Mouse (Mus musculus) heart, embryonic 15.5 days (tissue): ENCODE results near the gene Map3k5. TPM values are rescaled to one million over a fixed set of nuclear protein-coding genes. Genes with fewer than 3 reads are reported as not detected.

ENCODE experiments used
- ATAC-seq: fragments of 200-750 bp; cut with Nextera tagmentation; replicated peaks from 2 replicates; pipeline ENCODE4 v1.8.0; 2017; ENCODE audit warnings: low read depth, moderate TSS enrichment; ENCODE audit not compliant: insufficient number of reproducible peaks, insufficient read depth, low FRiP score
- H3K27ac ChIP-seq: fragments of 300-500 bp; sonication (generic); 2 replicates; pipeline ENCODE4 v1.5.1; 2015; ENCODE audit warnings: mild to moderate bottlenecking, inconsistent platforms
- H3K27me3 ChIP-seq: fragments of 300-500 bp; sonication (generic); 2 replicates; pipeline ENCODE4 v1.6.1; 2015; ENCODE audit warnings: inconsistent platforms
- H3K36me3 ChIP-seq: fragments of 300-500 bp; sonication (generic); 2 replicates; pipeline ENCODE4 v1.6.1; 2015; ENCODE audit warnings: mild to moderate bottlenecking, inconsistent platforms
- H3K4me1 ChIP-seq: fragments of 300-500 bp; sonication (generic); replicated peaks from 2 replicates; pipeline ENCODE4 v1.6.1; 2015; ENCODE audit warnings: inconsistent platforms
- H3K4me2 ChIP-seq: fragments of 300-500 bp; sonication (generic); 2 replicates; pipeline ENCODE4 v1.6.1; 2015; ENCODE audit warnings: inconsistent platforms, mild to moderate bottlenecking, moderate library complexity
- H3K4me3 ChIP-seq: fragments of 300-500 bp; sonication (generic); 2 replicates; pipeline ENCODE4 v1.5.1; 2015; ENCODE audit warnings: mild to moderate bottlenecking, inconsistent platforms
- H3K9ac ChIP-seq: fragments of 300-500 bp; sonication (generic); 2 replicates; pipeline ENCODE4 v1.6.1; 2015; ENCODE audit warnings: mild to moderate bottlenecking, inconsistent platforms
- H3K9me3 ChIP-seq: fragments of 300-500 bp; sonication (generic); replicated peaks from 2 replicates; pipeline ENCODE4 v1.6.1; 2016; ENCODE audit warnings: inconsistent platforms
- WGBS: fragments of 180-500 bp; shearing (Covaris S2); methylation state at CpG from one replicate; pipeline ENCODE4 v1.1.7; 2015; ENCODE audit warnings: mixed read lengths; 5-methylcytosine and 5-hydroxymethylcytosine counted together
- polyA plus RNA-seq: library from polyadenylated mRNA; unstranded; fragments of >200 nt; fragmentation: Nextera tagmentation; extraction: Ambion mirVana; gene quantifications from 2 replicates; pipeline ENCODE4 v1.2.1, GENCODE M21; 2015

The Map3k5 gene
- polyA plus RNA-seq, 1 experiment from 2014 or later, result 2.6 TPM

GRCm38 (mm10) chr10:19994469-19995450, 60.5 kb downstream of the Map3k5 start:
- Histone ChIP-seq H3K36me3 (no peaks in the 10 kb centered on the region), H3K27ac (no peak overlapping the region), H3K9ac (no peak overlapping the region), H3K9me3 (no peaks in the 10 kb centered on the region), H3K4me3 (no peak overlapping the region), H3K4me2 (no peak overlapping the region), H3K4me1 (peaks cover 25% of the 10 kb centered on the region), H3K27me3 (no peaks in the 10 kb centered on the region; the same call in 1 of the 2 replicates)
- ATAC-seq, result 0 out of 2 replicates have a peak, but pooled peaks have one; percentile 14
- 50% methylated on average over 14 of the region's 14 CpGs for WGBS

GRCm38 (mm10) chr10:19996151-19996550, 61.9 kb downstream of the Map3k5 start:
- Histone ChIP-seq H3K9ac (no peak overlapping the region), H3K27me3 (no peaks in the 10 kb centered on the region; the same call in 1 of the 2 replicates), H3K9me3 (no peaks in the 10 kb centered on the region), H3K4me3 (no peak overlapping the region), H3K4me2 (no peak overlapping the region), H3K4me1 (peaks cover 18% of the 10 kb centered on the region), H3K27ac (no peak overlapping the region), H3K36me3 (no peaks in the 10 kb centered on the region)
- no peak for ATAC-seq
- 85% methylated on average over 3 of the region's 3 CpGs for WGBS

GRCm38 (mm10) chr10:19999703-20000407, 65.6 kb downstream of the Map3k5 start:
- Histone ChIP-seq H3K4me2 (no peak overlapping the region), H3K27me3 (no peaks in the 10 kb centered on the region; the same call in 1 of the 2 replicates), H3K9me3 (no peaks in the 10 kb centered on the region), H3K4me1 (peaks cover 16% of the 10 kb centered on the region), H3K9ac (no peak overlapping the region), H3K27ac (no peak overlapping the region), H3K4me3 (no peak overlapping the region), H3K36me3 (no peaks in the 10 kb centered on the region)
- 68% methylated on average over 4 of the region's 4 CpGs for WGBS
- no peak for ATAC-seq

GRCm38 (mm10) chr10:20000408-20000770, 66.1 kb downstream of the Map3k5 start:
- no peak overlapping the region for H3K4me2 ChIP-seq
- H3K9me3 ChIP-seq, result no peaks in the 10 kb centered on the region
- H3K9ac ChIP-seq, result no peak overlapping the region
- no peaks in the 10 kb centered on the region; the same call in 1 of the 2 replicates for H3K27me3 ChIP-seq
- H3K4me3 ChIP-seq, result no peak overlapping the region
- ATAC-seq, result no peak
- H3K4me1 ChIP-seq, result peaks cover 13% of the 10 kb centered on the region
- WGBS, result 76% methylated on average over 8 of the region's 8 CpGs
- H3K36me3 ChIP-seq, result no peaks in the 10 kb centered on the region
- H3K27ac ChIP-seq, result no peak overlapping the region

GRCm38 (mm10) chr10:20001990-20002389, 67.7 kb downstream of the Map3k5 start:
- H3K4me3 ChIP-seq, result no peak overlapping the region
- 35% methylated on average over 5 of the region's 5 CpGs for WGBS
- no peak overlapping the region for H3K4me2 ChIP-seq
- no peaks in the 10 kb centered on the region for H3K9me3 ChIP-seq
- H3K9ac ChIP-seq, result no peak overlapping the region
- no peaks in the 10 kb centered on the region for H3K36me3 ChIP-seq
- peaks cover 17% of the 10 kb centered on the region for H3K4me1 ChIP-seq
- H3K27me3 ChIP-seq, result no peaks in the 10 kb centered on the region; the same call in 1 of the 2 replicates
- no peak overlapping the region for H3K27ac ChIP-seq
- ATAC-seq, result no peak

GRCm38 (mm10) chr10:20003006-20003405, 68.7 kb downstream of the Map3k5 start:
- ATAC-seq, result no peak
- H3K36me3 ChIP-seq, result no peaks in the 10 kb centered on the region
- no peak overlapping the region for H3K4me2 ChIP-seq
- H3K27ac ChIP-seq, result no peak overlapping the region
- 67% methylated on average over 5 of the region's 5 CpGs for WGBS
- no peaks in the 10 kb centered on the region for H3K9me3 ChIP-seq
- H3K4me3 ChIP-seq, result no peak overlapping the region
- H3K27me3 ChIP-seq, result no peaks in the 10 kb centered on the region; the same call in 1 of the 2 replicates
- no peak overlapping the region for H3K9ac ChIP-seq
- peaks cover 17% of the 10 kb centered on the region for H3K4me1 ChIP-seq

GRCm38 (mm10) chr10:20004786-20005185, 70.5 kb downstream of the Map3k5 start:
- Histone ChIP-seq H3K4me3 (no peak overlapping the region), H3K9me3 (no peaks in the 10 kb centered on the region), H3K27me3 (no peaks in the 10 kb centered on the region), H3K4me1 (peaks cover 17% of the 10 kb centered on the region), H3K36me3 (no peaks in the 10 kb centered on the region), H3K27ac (no peak overlapping the region), H3K4me2 (no peak overlapping the region), H3K9ac (no peak overlapping the region)
- WGBS, result 62% methylated on average over 4 of the region's 4 CpGs
- ATAC-seq, result no peak

- no peaks in the 10 kb centered on the region for H3K9me3 ChIP-seq
- no peaks in the 10 kb centered on the region for H3K27me3 ChIP-seq
- no peaks in the 10 kb centered on the region for H3K36me3 ChIP-seq
- H3K4me2 ChIP-seq, result no peak overlapping the region
- H3K27ac ChIP-seq, result no peak overlapping the region
- ATAC-seq, result no peak
- 84% methylated on average over 6 of the region's 6 CpGs for WGBS
- peaks cover 17% of the 10 kb centered on the region for H3K4me1 ChIP-seq
- H3K9ac ChIP-seq, result no peak overlapping the region
- no peak overlapping the region for H3K4me3 ChIP-seq
Observed at GRCm38 (mm10) chr10:20005491-20005952, 71.2 kb downstream of the Map3k5 start.

- 55% methylated on average over 17 of the region's 17 CpGs for WGBS
- Histone ChIP-seq H3K9me3 (no peaks in the 10 kb centered on the region), H3K9ac (no peak overlapping the region), H3K4me3 (no peak overlapping the region), H3K4me1 (peaks cover 14% of the 10 kb centered on the region), H3K36me3 (no peaks in the 10 kb centered on the region), H3K27ac (peak overlapping the region; percentile 45; the same call in 1 of the 2 replicates), H3K4me2 (no peak overlapping the region), H3K27me3 (no peaks in the 10 kb centered on the region)
- no peak for ATAC-seq
Observed at GRCm38 (mm10) chr10:20006333-20007093, 72.2 kb downstream of the Map3k5 start.

GRCm38 (mm10) chr10:20009310-20009709, 75.0 kb downstream of the Map3k5 start:
- peaks cover 9% of the 10 kb centered on the region for H3K4me1 ChIP-seq
- H3K9ac ChIP-seq, result no peak overlapping the region
- H3K27me3 ChIP-seq, result no peaks in the 10 kb centered on the region
- no peak overlapping the region for H3K4me3 ChIP-seq
- H3K36me3 ChIP-seq, result no peaks in the 10 kb centered on the region
- no peak overlapping the region for H3K4me2 ChIP-seq
- no peak for ATAC-seq
- no peak overlapping the region for H3K27ac ChIP-seq
- 92% methylated on average over 6 of the region's 6 CpGs for WGBS
- no peaks in the 10 kb centered on the region for H3K9me3 ChIP-seq

- Histone ChIP-seq H3K4me1 (peaks cover 9% of the 10 kb centered on the region), H3K9me3 (no peaks in the 10 kb centered on the region), H3K36me3 (no peaks in the 10 kb centered on the region), H3K9ac (no peak overlapping the region), H3K4me2 (no peak overlapping the region), H3K27ac (no peak overlapping the region), H3K4me3 (no peak overlapping the region), H3K27me3 (no peaks in the 10 kb centered on the region)
- WGBS, result 94% methylated on average over 3 of the region's 3 CpGs
- ATAC-seq, result no peak
Observed at GRCm38 (mm10) chr10:20010018-20010417, 75.7 kb downstream of the Map3k5 start.
